Mouse (Mus musculus) heart, embryonic 14.5 days (tissue): ENCODE results near the gene Cyp2u1. TPM values are rescaled to one million over a fixed set of nuclear protein-coding genes. Genes with fewer than 3 reads are reported as not detected.

Source experiments
- ATAC-seq: fragments of 200-750 bp; cut with Nextera tagmentation; 2 replicates; pipeline ENCODE4 v1.8.0; 2017; ENCODE audit warnings: low read depth, moderate TSS enrichment; ENCODE audit not compliant: insufficient number of reproducible peaks, insufficient read depth, low FRiP score
- H3K27ac ChIP-seq, 2 experiments: fragments of 200-500 bp in 1 of 2; fragments of 300-500 bp in 1 of 2; sonication (generic) in 1 of 2; replicated peaks in 1 of 2; 2 replicates each; pipeline ENCODE4 v1.5.1; 2012 to 2014; ENCODE audit warnings: low read depth in 2 of 2, low read length in 2 of 2, control low read depth in 1 of 2, mild to moderate bottlenecking in 1 of 2, mixed read lengths in 1 of 2; ENCODE audit not compliant: control insufficient read depth in 1 of 2, insufficient read depth in 1 of 2
- H3K27me3 ChIP-seq: fragments of 300-500 bp; sonication (generic); 2 replicates; pipeline ENCODE4 v1.6.1; 2014; ENCODE audit warnings: mild to moderate bottlenecking, low read length, control low read depth; ENCODE audit not compliant: control insufficient read depth, insufficient read depth
- H3K36me3 ChIP-seq: fragments of 300-500 bp; sonication (generic); 2 replicates; pipeline ENCODE4 v1.6.1; 2014; ENCODE audit warnings: mild to moderate bottlenecking, control low read depth, low read length, mixed read lengths; ENCODE audit not compliant: control insufficient read depth, insufficient read depth
- H3K4me1 ChIP-seq, 2 experiments: fragments of 200-500 bp in 1 of 2; fragments of 300-500 bp in 1 of 2; sonication (generic) in 1 of 2; 2 replicates each; pipeline ENCODE4 v1.6.1; 2012 to 2014; ENCODE audit warnings: low read length in 2 of 2, control low read depth in 1 of 2, mixed read lengths in 1 of 2; ENCODE audit not compliant: control insufficient read depth in 2 of 2, insufficient read depth in 2 of 2
- H3K4me2 ChIP-seq: fragments of 300-500 bp; sonication (generic); 2 replicates; pipeline ENCODE4 v1.6.1; 2014; ENCODE audit warnings: mild to moderate bottlenecking, low read length
- H3K4me3 ChIP-seq, 2 experiments: fragments of 200-500 bp in 1 of 2; fragments of 300-500 bp in 1 of 2; sonication (generic) in 1 of 2; 2 replicates each; pipeline ENCODE4 v1.5.1; 2012 to 2014; ENCODE audit warnings: low read length in 2 of 2, mild to moderate bottlenecking in 2 of 2, control low read depth in 1 of 2, low read depth in 1 of 2, moderate library complexity in 1 of 2; ENCODE audit not compliant: control insufficient read depth in 1 of 2, insufficient read depth in 1 of 2
- H3K9ac ChIP-seq: fragments of 300-500 bp; sonication (generic); 2 replicates; pipeline ENCODE4 v1.6.1; 2014; ENCODE audit warnings: mild to moderate bottlenecking, low read length
- H3K9me3 ChIP-seq: fragments of 300-500 bp; sonication (generic); 2 replicates; pipeline ENCODE4 v1.6.1; 2016; ENCODE audit warnings: low read length, control low read depth; ENCODE audit not compliant: control insufficient read depth
- WGBS: fragments of 180-500 bp; shearing (Covaris S2); extraction: QIAGEN DNeasy Blood & Tissue Kit; methylation state at CpG from one replicate; pipeline ENCODE4 v1.1.7; 2014; 5-methylcytosine and 5-hydroxymethylcytosine counted together
- polyA plus RNA-seq: library from polyadenylated mRNA; unstranded; fragments of >200 nt; fragmentation: Nextera tagmentation; extraction: Ambion mirVana; gene quantifications from 2 replicates; pipeline ENCODE4 v1.2.1, GENCODE M21; 2014

Cyp2u1 gene
- polyA plus RNA-seq, 1 experiment from 2014 or later: 13.2 TPM

GRCm38 (mm10) chr3:131292959-131293358 is 10.1 kb downstream of the Cyp2u1 start:
- no peak overlapping the region for H3K4me2 ChIP-seq
- H3K27ac ChIP-seq: no peak overlapping the region
- H3K4me3 ChIP-seq: no peak overlapping the region
- H3K9me3 ChIP-seq: no peaks in the 10 kb centered on the region
- ATAC-seq: no peak
- peaks cover 7 to 12% of the 10 kb centered on the region in 2 experiments for H3K4me1 ChIP-seq
- 75% methylated on average over 3 of the region's 3 CpGs for WGBS
- H3K9ac ChIP-seq: no peak overlapping the region
- H3K36me3 ChIP-seq: peaks cover 29% of the 10 kb centered on the region
- H3K27me3 ChIP-seq: no peaks in the 10 kb centered on the region

GRCm38 (mm10) chr3:131292349-131292748 is 10.7 kb downstream of the Cyp2u1 start:
- Histone ChIP-seq H3K36me3 (peaks cover 22% of the 10 kb centered on the region; the same call in 1 of the 2 replicates), H3K9me3 (no peaks in the 10 kb centered on the region), H3K4me3 (no peak overlapping the region), H3K27me3 (no peaks in the 10 kb centered on the region), H3K4me2 (no peak overlapping the region), H3K9ac (no peak overlapping the region), H3K4me1 (peaks cover 7 to 12% of the 10 kb centered on the region in 2 experiments), H3K27ac (no peak overlapping the region)
- WGBS: 82% methylated on average over 2 of the region's 2 CpGs
- ATAC-seq: no peak

- no peaks in the 10 kb centered on the region for H3K9me3 ChIP-seq
- peaks cover 7 to 12% of the 10 kb centered on the region in 2 experiments for H3K4me1 ChIP-seq
- no peak overlapping the region for H3K9ac ChIP-seq
- WGBS: 82% methylated on average over 4 of the region's 4 CpGs
- peaks cover 20% of the 10 kb centered on the region; the same call in 1 of the 2 replicates for H3K36me3 ChIP-seq
- no peak for ATAC-seq
- no peak overlapping the region for H3K4me2 ChIP-seq
- H3K4me3 ChIP-seq: no peak overlapping the region
- H3K27ac ChIP-seq: no peak overlapping the region
- no peaks in the 10 kb centered on the region for H3K27me3 ChIP-seq
Observed at GRCm38 (mm10) chr3:131291890-131292289, 11.1 kb downstream of the Cyp2u1 start.

- Histone ChIP-seq H3K4me2 (no peak overlapping the region), H3K27ac (no peak overlapping the region), H3K9ac (no peak overlapping the region), H3K36me3 (no peaks in the 10 kb centered on the region), H3K4me3 (no peak overlapping the region), H3K27me3 (no peaks in the 10 kb centered on the region), H3K4me1 (peaks cover 7 to 21% of the 10 kb centered on the region in 2 experiments; a peak in 3 of 4 replicates), H3K9me3 (no peaks in the 10 kb centered on the region)
- no peak for ATAC-seq
- WGBS: 82% methylated on average over 4 of the region's 4 CpGs
Observed at GRCm38 (mm10) chr3:131274151-131274550, 28.9 kb downstream of the Cyp2u1 start.

- H3K9me3 ChIP-seq: no peaks in the 10 kb centered on the region
- peak overlapping the region; percentile 80 for H3K4me2 ChIP-seq
- no peak for ATAC-seq
- peak overlapping the region; percentile 17 to 90 for H3K27ac ChIP-seq
- no peaks in the 10 kb centered on the region for H3K27me3 ChIP-seq
- H3K4me3 ChIP-seq: peak overlapping the region; percentile 31 to 89
- peaks cover 7 to 31% of the 10 kb centered on the region in 2 experiments; a peak in 3 of 4 replicates for H3K4me1 ChIP-seq
- H3K36me3 ChIP-seq: peaks cover 6% of the 10 kb centered on the region; the same call in 1 of the 2 replicates
- WGBS: 32% methylated on average over 10 of the region's 10 CpGs
- peak overlapping the region; percentile 90 for H3K9ac ChIP-seq
Observed at GRCm38 (mm10) chr3:131272374-131273100, 30.5 kb downstream of the Cyp2u1 start.

- H3K9ac ChIP-seq: peak within 1 kb of the TSS; percentile 90
Observed at GRCm38 (mm10) chr3:131271559-131272373, 31.3 kb downstream of the Cyp2u1 start, which contains the start of gene Hadh. Gene Hadh (minus strand): TSS chr3:131272101.

GRCm38 (mm10) chr3:131271157-131271556 is 31.9 kb downstream of the Cyp2u1 start:
- Histone ChIP-seq H3K4me1 (peaks cover 14 to 44% of the 10 kb centered on the region in 2 experiments), H3K9me3 (no peaks in the 10 kb centered on the region), H3K27ac (peak overlapping the region; percentile 85 to 90), H3K4me2 (peak overlapping the region; percentile 80), H3K4me3 (peak overlapping the region; percentile 81 to 89), H3K27me3 (no peaks in the 10 kb centered on the region), H3K36me3 (peaks cover 12% of the 10 kb centered on the region; the same call in 1 of the 2 replicates), H3K9ac (peak overlapping the region; percentile 90)
- peak; percentile 48; the same call in 1 of the 2 replicates for ATAC-seq
- WGBS: 2% methylated on average over 8 of the region's 8 CpGs

More at GRCm38 (mm10) chr3:131271559-131272373, 31.3 kb downstream of the Cyp2u1 start, which contains the start of gene Hadh:
- peak within 1 kb of the TSS; percentile 80 for H3K4me2 ChIP-seq
- peaks cover 11 to 38% of the 10 kb centered on the region in 2 experiments for H3K4me1 ChIP-seq
- H3K9me3 ChIP-seq: no peaks in the 10 kb centered on the region
- peak within 1 kb of the TSS; percentile 81 to 89 for H3K4me3 ChIP-seq
- ATAC-seq: peak; percentile 91
- no peaks in the 10 kb centered on the region for H3K27me3 ChIP-seq
- WGBS: under 1% methylated on average over 52 of the region's 54 CpGs
- H3K36me3 ChIP-seq: peaks cover 12% of the 10 kb centered on the region; the same call in 1 of the 2 replicates
- peak within 1 kb of the TSS; percentile 85 to 90 for H3K27ac ChIP-seq
